Mouse (Mus musculus) liver, adult 2 months (tissue): ENCODE measurements around the gene H2-Oa.

Experiments
- CTCF ChIP-seq: fragments of 200-500 bp; IDR thresholded peaks from 2 replicates; pipeline ENCODE4 v1.5.1; 2011; ENCODE audit warnings: low read depth, low read length, control low read depth
- POLR2A ChIP-seq: fragments of 200-500 bp; IDR thresholded peaks from 2 replicates; pipeline ENCODE4 v1.6.1; 2011; ENCODE audit warnings: low read length, control low read depth; ENCODE audit not compliant: insufficient read depth; ENCODE audit errors: extremely low read depth

- TF ChIP-seq POLR2A: no peak
- TF ChIP-seq CTCF: no peak
Observed at GRCm38 (mm10) chr17:34094283-34095035, 2.3 kb downstream of the H2-Oa start.
